Mouse (Mus musculus) G1E (cell line): ENCODE measurements at regions not wholly inside any gene's neighbourhood (a gene's known extent, or its start where the extent isn't known, plus 50 kb on each side); places are given as distances from the start of the nearest gene placed in this dataset.

Experiments used
- CTCF ChIP-seq: IDR thresholded peaks from 2 replicates; pipeline ENCODE4 v1.5.1; 2012; ENCODE audit warnings: low read depth, low read length, inconsistent platforms, mixed read lengths
- GATA1 ChIP-seq: IDR thresholded peaks from 2 replicates; pipeline ENCODE4 v1.6.1; 2012; ENCODE audit warnings: borderline replicate concordance, low read length, inconsistent platforms, mixed read lengths
- POLR2AphosphoS5 ChIP-seq: IDR thresholded peaks from 2 replicates; pipeline ENCODE4 v1.6.1; 2012; ENCODE audit warnings: low read depth, low read length, inconsistent platforms; ENCODE audit not compliant: insufficient replicate concordance
- TAL1 ChIP-seq: conservative IDR thresholded peaks from 2 replicates; pipeline ENCODE4 v1.6.1; 2012; ENCODE audit warnings: low read depth, low read length, inconsistent platforms, mixed read lengths

GRCm38 (mm10) chr13:80709531-80710306 is 173.5 kb upstream of the Arrdc3 start:
- TF ChIP-seq TAL1 (no peak), CTCF (no peak), GATA1 (no peak), POLR2AphosphoS5 (no peak)
